Mouse (Mus musculus) spleen, postnatal 4 days (tissue): ENCODE results near the gene Tagln2.

Experiments used
- DNase-seq, 2 experiments: peaks; one replicate each; pipeline ENCODE4 v3.0.0; 2022; ENCODE audit warnings: low spot score in 2 of 2

The Tagln2 gene

GRCm38 (mm10) chr1:172481540-172482280 is 18.1 kb upstream of the Tagln2 start, which contains the start of gene Igsf9:
Gene Igsf9, plus strand, starts transcription at chr1:172481788.
- DNase-seq, result peak; percentile 80 to 87

- DNase-seq, result peak in 1 of 2 experiments; percentile 52
Measured at GRCm38 (mm10) chr1:172482518-172483360, 17.1 kb upstream of the Tagln2 start.

GRCm38 (mm10) chr1:172483361-172483660 is 16.5 kb upstream of the Tagln2 start:
- peak in 1 of 2 experiments; percentile 52 for DNase-seq

- DNase-seq, result no peak
Measured at GRCm38 (mm10) chr1:172484236-172484635, 15.6 kb upstream of the Tagln2 start.

GRCm38 (mm10) chr1:172484671-172485070 is 15.2 kb upstream of the Tagln2 start:
- DNase-seq, result no peak

GRCm38 (mm10) chr1:172485821-172486220 is 14.0 kb upstream of the Tagln2 start:
- no peak for DNase-seq

- no peak for DNase-seq
Measured at GRCm38 (mm10) chr1:172486236-172486635, 13.6 kb upstream of the Tagln2 start.

GRCm38 (mm10) chr1:172486651-172487050 is 13.2 kb upstream of the Tagln2 start:
- no peak for DNase-seq

GRCm38 (mm10) chr1:172487859-172488258 is 12.0 kb upstream of the Tagln2 start:
- no peak for DNase-seq

- no peak for DNase-seq
Measured at GRCm38 (mm10) chr1:172488831-172489230, 11.0 kb upstream of the Tagln2 start.

GRCm38 (mm10) chr1:172489585-172490250 is 10.1 kb upstream of the Tagln2 start:
- DNase-seq, result no peak

- DNase-seq, result peak; percentile 77 to 94
Measured at GRCm38 (mm10) chr1:172490261-172490661, 9.6 kb upstream of the Tagln2 start.

- DNase-seq, result peak in 1 of 2 experiments; percentile 60
Measured at GRCm38 (mm10) chr1:172492047-172492446, 7.8 kb upstream of the Tagln2 start.

- no peak for DNase-seq
Measured at GRCm38 (mm10) chr1:172493516-172493915, 6.3 kb upstream of the Tagln2 start.

GRCm38 (mm10) chr1:172496030-172496429 is 3.8 kb upstream of the Tagln2 start:
- no peak for DNase-seq

GRCm38 (mm10) chr1:172497428-172497827 is 2.4 kb upstream of the Tagln2 start:
- no peak for DNase-seq

- DNase-seq, result peak; percentile 46 to 74
Measured at GRCm38 (mm10) chr1:172500451-172501370, 864 bp downstream of the Tagln2 start.

- peak in 1 of 2 experiments; percentile 42 for DNase-seq
Measured at GRCm38 (mm10) chr1:172501371-172502144, 1.7 kb downstream of the Tagln2 start.

- no peak for DNase-seq
Measured at GRCm38 (mm10) chr1:172502145-172503110, 2.6 kb downstream of the Tagln2 start.
